Mouse (Mus musculus): Measurements from ENCODE around the gene Lrrtm1. TPM values are rescaled to one million over a fixed set of nuclear protein-coding genes. Genes with fewer than 3 reads are reported as not detected.

Lrrtm1 gene
- total and polyA plus RNA-seq, 3 experiments: not detected

- Histone ChIP-seq H3K79me2 (replicated peaks; ENCODE audit: control insufficient read depth, extremely low read depth, insufficient read depth, poor library complexity, severe bottlenecking) (no peaks in the 10 kb centered on the region), H3K9me3 (replicated peaks; ENCODE audit: low read length) (peaks cover 60% of the 10 kb centered on the region), H3K4me1 (ENCODE audit: control insufficient read depth in 1 of 2, insufficient read depth in 2 of 2) (no peaks in the 10 kb centered on the region), H3K27ac (ENCODE audit: insufficient read depth, low read depth) (no peak overlapping the region), H3K36me3 (replicated peaks in 1 of 2; ENCODE audit: control insufficient read depth in 1 of 2, insufficient read depth in 1 of 2, low read length in 1 of 2) (no peaks in the 10 kb centered on the region), H3K4me3 (replicated peaks in 1 of 3; ENCODE audit: low read depth in 2 of 3, low read length in 2 of 3, poor library complexity in 1 of 3) (no peak overlapping the region), H3K9ac (ENCODE audit: insufficient read depth, low read depth) (no peak overlapping the region), H3K4me2 (ENCODE audit: insufficient read depth, low read depth, poor library complexity, severe bottlenecking) (no peak overlapping the region), H3K27me3 (replicated peaks) (no peaks in the 10 kb centered on the region)
- no peak for TF ChIP-seq TBP (conservative IDR thresholded peaks at IDR 0.05; ENCODE audit: low read depth, low read length)
- no peak for TF ChIP-seq RAD21 (IDR thresholded peaks at IDR 0.05; ENCODE audit: low read depth, low read length)
- TF ChIP-seq NRF1 (IDR thresholded peaks at IDR 0.05; ENCODE audit: low read depth, low read length): no peak
- no peak for TF ChIP-seq SMC3 (IDR thresholded peaks at IDR 0.05; ENCODE audit: low read depth, low read length)
- TF ChIP-seq CHD2 (IDR thresholded peaks at IDR 0.05; ENCODE audit: low read length): no peak
- TF ChIP-seq NELFE (IDR thresholded peaks at IDR 0.05; ENCODE audit: low read depth, low read length): no peak
- no peak for TF ChIP-seq MXI1 (IDR thresholded peaks at IDR 0.05; ENCODE audit: low read depth, low read length)
- no peak for TF ChIP-seq KAT2A (IDR thresholded peaks at IDR 0.05; ENCODE audit: insufficient replicate concordance, low read length)
- TF ChIP-seq EP300 (IDR thresholded peaks at IDR 0.05; ENCODE audit: low read length): no peak
- TF ChIP-seq RCOR1 (conservative IDR thresholded peaks at IDR 0.05; ENCODE audit: low read depth, low read length): no peak
- no peak for TF ChIP-seq MEF2A (IDR thresholded peaks at IDR 0.05; ENCODE audit: borderline replicate concordance, low read depth, low read length)
- no peak for TF ChIP-seq E2F4 (IDR thresholded peaks at IDR 0.05; ENCODE audit: insufficient replicate concordance, low read depth, low read length)
- TF ChIP-seq ZNF384 (IDR thresholded peaks at IDR 0.05; ENCODE audit: low read depth, low read length): no peak
- TF ChIP-seq MAZ (IDR thresholded peaks at IDR 0.05; ENCODE audit: low read depth, low read length): no peak
- no peak for TF ChIP-seq CTCF (conservative IDR thresholded peaks at IDR 0.05 in 1 of 2, IDR thresholded peaks at IDR 0.05 in 1 of 2; ENCODE audit: low read depth in 2 of 2, low read length in 2 of 2)
- dilution Hi-C loops (cut with MboI; ENCODE audit: extremely low pct_ligation_motif_present, extremely low pct_unique_long_range_greater_than_20kb, low sequenced_read_pairs): no loop called here
- DNase-seq (ENCODE audit: extremely low read depth): no peak
- in situ Hi-C loops (cut with MboI; ENCODE audit: low pct_ligation_motif_present, low pct_unique_long_range_greater_than_20kb, low sequenced_read_pairs): no loop called here
These were observed 43.1 kb upstream of the Lrrtm1 start for GRCm38 (mm10) chr6:77199375-77199774.

DNA sequence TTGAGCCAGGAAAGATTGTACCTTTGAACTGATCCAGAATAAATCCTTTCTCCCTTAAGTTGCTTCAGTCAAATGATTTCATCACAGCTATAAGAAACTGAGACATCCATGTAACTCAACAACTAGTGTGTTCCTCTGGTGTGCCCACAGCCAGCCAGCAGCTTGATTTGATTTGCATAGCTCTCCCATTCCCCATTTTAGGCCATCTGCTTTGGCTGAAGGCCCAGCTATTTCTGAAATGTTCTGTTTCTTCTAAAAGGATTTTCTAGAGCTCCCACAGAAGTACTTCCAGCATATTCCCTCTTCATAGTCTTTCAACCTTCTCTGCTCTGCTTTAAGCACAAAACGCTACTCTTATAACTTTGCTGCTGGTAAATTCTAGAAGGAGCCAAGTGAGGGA, 33.3 kb upstream of the Lrrtm1 start:
- Histone ChIP-seq H3K79me2 (replicated peaks; ENCODE audit: control insufficient read depth, extremely low read depth, insufficient read depth, poor library complexity, severe bottlenecking) (no peaks in the 10 kb centered on the region), H3K4me1 (ENCODE audit: control insufficient read depth in 1 of 2, insufficient read depth in 2 of 2) (no peaks in the 10 kb centered on the region), H3K4me2 (ENCODE audit: insufficient read depth, low read depth, poor library complexity, severe bottlenecking) (no peak overlapping the region), H3K27ac (ENCODE audit: insufficient read depth, low read depth) (no peak overlapping the region), H3K9ac (ENCODE audit: insufficient read depth, low read depth) (no peak overlapping the region), H3K9me3 (replicated peaks; ENCODE audit: low read length) (peaks cover 55% of the 10 kb centered on the region), H3K4me3 (replicated peaks in 1 of 3; ENCODE audit: low read depth in 2 of 3, low read length in 2 of 3, poor library complexity in 1 of 3) (no peak overlapping the region), H3K27me3 (replicated peaks) (no peaks in the 10 kb centered on the region), H3K36me3 (replicated peaks in 1 of 2; ENCODE audit: control insufficient read depth in 1 of 2, insufficient read depth in 1 of 2, low read length in 1 of 2) (no peaks in the 10 kb centered on the region)
- dilution Hi-C loops (cut with MboI; ENCODE audit: extremely low pct_ligation_motif_present, extremely low pct_unique_long_range_greater_than_20kb, low sequenced_read_pairs): no loop called here
- DNase-seq (ENCODE audit: extremely low read depth): no peak
- TF ChIP-seq CTCF (conservative IDR thresholded peaks at IDR 0.05 in 1 of 2, IDR thresholded peaks at IDR 0.05 in 1 of 2; ENCODE audit: low read depth in 2 of 2, low read length in 2 of 2) (no peak), MAFK (IDR thresholded peaks at IDR 0.05; ENCODE audit: insufficient replicate concordance, low read length) (no peak), POLR2A (IDR thresholded peaks at IDR 0.05; ENCODE audit: low read depth, low read length) (no peak), CHD2 (IDR thresholded peaks at IDR 0.05; ENCODE audit: low read length) (no peak), TBP (conservative IDR thresholded peaks at IDR 0.05; ENCODE audit: low read depth, low read length) (no peak), E2F4 (IDR thresholded peaks at IDR 0.05; ENCODE audit: insufficient replicate concordance, low read depth, low read length) (no peak), EP300 (IDR thresholded peaks at IDR 0.05; ENCODE audit: low read length) (no peak), MXI1 (IDR thresholded peaks at IDR 0.05; ENCODE audit: low read depth, low read length) (no peak), PAX5 (IDR thresholded peaks at IDR 0.05; ENCODE audit: low read length) (no peak), ZKSCAN1 (IDR thresholded peaks at IDR 0.05; ENCODE audit: borderline replicate concordance, low read depth, low read length) (no peak), USF1 (IDR thresholded peaks at IDR 0.05; ENCODE audit: low read depth, low read length) (no peak)
- in situ Hi-C loops (cut with MboI; ENCODE audit: low pct_ligation_motif_present, low pct_unique_long_range_greater_than_20kb, low sequenced_read_pairs): no loop called here
